Mouse (Mus musculus): ENCODE measurements around the gene Tgtp2.
"Not testable (repeated sequence)": the region's sequence is repeated elsewhere in the genome, so short reads cannot be mapped to it uniquely, and the experiment has no call there.

Tgtp2 gene

GRCm38 (mm10) chr11:49063713-49064469 lies at the start of gene Tgtp2:
TSS of gene Tgtp2 (minus strand) at chr11:49064206.
- DNase-seq (ENCODE audit: low spot score), result not testable (repeated sequence)

GRCm38 (mm10) chr11:49112624-49113219 lies 48.7 kb upstream of the Tgtp2 start:
- DNase-seq (ENCODE audit: low spot score), result no peak

GRCm38 (mm10) chr11:49111000-49111399 lies 47.0 kb upstream of the Tgtp2 start:
- DNase-seq (ENCODE audit: low spot score), result no peak

- DNase-seq (ENCODE audit: low spot score), result no peak
These were observed 44.8 kb upstream of the Tgtp2 start for GRCm38 (mm10) chr11:49108833-49109232.

- no peak for DNase-seq (ENCODE audit: low spot score)
These were observed 43.9 kb upstream of the Tgtp2 start for GRCm38 (mm10) chr11:49107650-49108537.

- DNase-seq (ENCODE audit: low spot score), result no peak
These were observed 41.7 kb upstream of the Tgtp2 start for GRCm38 (mm10) chr11:49105752-49106151.

- DNase-seq (ENCODE audit: low spot score), result peak; percentile 79
These were observed 39.2 kb upstream of the Tgtp2 start for GRCm38 (mm10) chr11:49103047-49103693.

GRCm38 (mm10) chr11:49101500-49101899 lies 37.5 kb upstream of the Tgtp2 start:
- DNase-seq (ENCODE audit: low spot score), result no peak

- DNase-seq (ENCODE audit: low spot score), result no peak
These were observed 36.4 kb upstream of the Tgtp2 start for GRCm38 (mm10) chr11:49100409-49100808.

- DNase-seq (ENCODE audit: low spot score), result no peak
These were observed 31.4 kb upstream of the Tgtp2 start for GRCm38 (mm10) chr11:49095367-49095766.

GRCm38 (mm10) chr11:49093861-49094660 lies 30.1 kb upstream of the Tgtp2 start:
- DNase-seq (ENCODE audit: low spot score), result no peak

- DNase-seq (ENCODE audit: low spot score), result no peak
These were observed 28.8 kb upstream of the Tgtp2 start for GRCm38 (mm10) chr11:49092786-49093185.

- no peak for DNase-seq (ENCODE audit: low spot score)
These were observed 28.1 kb upstream of the Tgtp2 start for GRCm38 (mm10) chr11:49092053-49092586.

GRCm38 (mm10) chr11:49091171-49091570 lies 27.2 kb upstream of the Tgtp2 start:
- no peak for DNase-seq (ENCODE audit: low spot score)

GRCm38 (mm10) chr11:49090551-49090950 lies 26.5 kb upstream of the Tgtp2 start:
- DNase-seq (ENCODE audit: low spot score), result no peak

GRCm38 (mm10) chr11:49089735-49090507 lies 25.9 kb upstream of the Tgtp2 start:
- no peak for DNase-seq (ENCODE audit: low spot score)

- no peak for DNase-seq (ENCODE audit: low spot score)
These were observed 25.1 kb upstream of the Tgtp2 start for GRCm38 (mm10) chr11:49088990-49089652.

GRCm38 (mm10) chr11:49087830-49088616 lies 24.0 kb upstream of the Tgtp2 start:
- DNase-seq (ENCODE audit: low spot score), result peak; percentile 48

GRCm38 (mm10) chr11:49086858-49087361 lies 22.9 kb upstream of the Tgtp2 start:
- DNase-seq (ENCODE audit: low spot score), result peak; percentile 12
